ENCODE assay signal across 15 mouse cellular contexts in genomic region chr12:69294936-69295335, GRCm38 (mm10). TPM values are rescaled to one million over a fixed set of nuclear protein-coding genes. Genes with fewer than 3 reads are reported as not detected.
A peak's percentile ranks its signal among the peaks of the same experiment; 100 is the strongest.
DNase-seq lines count a peak whose midpoint lies in the region; ATAC-seq and TF ChIP-seq lines count a peak whose summit lies in the region.
"Had no signal": no experiment of that assay in that cellular context is flagged by ENCODE, and none has a peak within 500 bp of the region (broad histone marks: within the 10 kb centered on the region; RNA-seq: fewer than 3 reads in every experiment).

No protein-coding gene starts in this region.

- peak overlapping the region; percentile 11 for H3K9ac ChIP-seq in liver, embryonic 14.5 days (replicated peaks)
- no peak overlapping the region for H3K9ac ChIP-seq in midbrain, postnatal 0 days (replicated peaks; ENCODE audit: low read length, poor library complexity, severe bottlenecking)

- no peak overlapping the region for H3K4me3 ChIP-seq in liver, embryonic 14.5 days (ENCODE audit: insufficient read depth in 1 of 2, low read depth in 2 of 2, low read length in 2 of 2)
- H3K4me3 ChIP-seq in midbrain, postnatal 0 days (ENCODE audit: low read depth, low read length): no peak overlapping the region

- no peak for TF ChIP-seq CTCF in liver, embryonic 14.5 days (IDR thresholded peaks at IDR 0.05; ENCODE audit: low read depth)
- TF ChIP-seq CTCF in midbrain, postnatal 0 days (IDR thresholded peaks at IDR 0.05): no peak

- 38% methylated on average over 2 of the region's 2 CpGs for WGBS in liver, embryonic 14.5 days (ENCODE audit: insufficient replicate concordance)
- 83% methylated on average over 2 of the region's 2 CpGs for WGBS in midbrain, postnatal 0 days

- peaks cover 46 to 55% of the 10 kb centered on the region in 2 experiments for H3K4me1 ChIP-seq in liver, embryonic 14.5 days (replicated peaks; ENCODE audit: control insufficient read depth in 2 of 2, insufficient read depth in 2 of 2, low read length in 1 of 2)
- H3K4me1 ChIP-seq in midbrain, postnatal 0 days (ENCODE audit: insufficient read depth, low read length): peaks cover 4% of the 10 kb centered on the region; the same call in 1 of the 2 replicates

- no peak overlapping the region for H3K4me2 ChIP-seq in liver, embryonic 14.5 days (ENCODE audit: low read depth)
- no peak overlapping the region for H3K4me2 ChIP-seq in midbrain, postnatal 0 days (ENCODE audit: low read depth, low read length, poor library complexity, severe bottlenecking)

- ATAC-seq in liver, embryonic 14.5 days (ENCODE audit: insufficient read depth): no peak
- no peak for ATAC-seq in midbrain, postnatal 0 days (ENCODE audit: low FRiP score)
- ATAC-seq: hindbrain, postnatal 0 days; lung, postnatal 0 days had no signal

- H3K27me3 ChIP-seq in liver, embryonic 14.5 days (ENCODE audit: control insufficient read depth, insufficient read depth, low read length): no peaks in the 10 kb centered on the region
- no peaks in the 10 kb centered on the region for H3K27me3 ChIP-seq in midbrain, postnatal 0 days (ENCODE audit: insufficient read depth, low read length)

- H3K36me3 ChIP-seq in liver, embryonic 14.5 days (replicated peaks; ENCODE audit: control insufficient read depth, insufficient read depth, low read depth): no peaks in the 10 kb centered on the region; the same call in 1 of the 2 replicates
- no peaks in the 10 kb centered on the region for H3K36me3 ChIP-seq in midbrain, postnatal 0 days (ENCODE audit: insufficient read depth, low read length)

- H3K27ac ChIP-seq in liver, embryonic 14.5 days: peak overlapping the region; percentile 95
- no peak overlapping the region for H3K27ac ChIP-seq in midbrain, postnatal 0 days (ENCODE audit: low read depth, low read length)

- no peaks in the 10 kb centered on the region for H3K9me3 ChIP-seq in liver, embryonic 14.5 days (ENCODE audit: control insufficient read depth, low read length)
- no peaks in the 10 kb centered on the region for H3K9me3 ChIP-seq in midbrain, postnatal 0 days (ENCODE audit: low read length)
- H3K9me3 ChIP-seq: megakaryocyte, embryonic 14.5 days had no signal

- peak; percentile 19 for DNase-seq in cerebellum, adult 9-10 months
- DNase-seq in cerebellum, postnatal 4 days (ENCODE audit: low spot score in 2 of 2): no peak
- peak; percentile 7 for DNase-seq in thymus, postnatal 14 days
- no peak for DNase-seq in thymus, adult 18-20 months
- DNase-seq in liver, embryonic 14.5 days (ENCODE audit: low read depth in 3 of 3, low spot score in 3 of 3): no peak
- DNase-seq in cerebellum, postnatal 36 days: no peak
- no peak for DNase-seq in left cerebral cortex, adult 11 months (ENCODE audit: low spot score)
- DNase-seq in midbrain, postnatal 0 days (ENCODE audit: low spot score): no peak
- DNase-seq: cerebellum, postnatal 10 days; kidney, adult 9 months; kidney, postnatal 4 days; right cerebral cortex, postnatal 14 days had no signal

- TF ChIP-seq EP300 in liver, embryonic 14.5 days (IDR thresholded peaks at IDR 0.05; ENCODE audit: low read depth): no peak

RNA-seq across cellular contexts. Expression of gene Klhdc2, which starts 1.5 kb away (rescaled TPM):
- polyA plus RNA-seq in liver, embryonic 14.5 days (2012; rRNA removed): 28.8 and 43.4 TPM in 2 replicates
- 84.9 and 92.3 TPM in 2 replicates for polyA plus RNA-seq in liver, embryonic 14.5 days (2014; fragmentation: Nextera tagmentation; extraction: Ambion mirVana)
- 303 and 373 TPM in 2 replicates for total RNA-seq in midbrain, postnatal 0 days (2014; rRNA removed)
- 259 and 266 TPM in 2 replicates for polyA plus RNA-seq in midbrain, postnatal 0 days (2015; fragmentation: Nextera tagmentation; extraction: Ambion mirVana)

RNA-seq across cellular contexts. Expression of gene Klhdc1, which starts 54.0 kb away (rescaled TPM):
- 0.26 and 3.3 TPM in 2 replicates for polyA plus RNA-seq in liver, embryonic 14.5 days (2012; rRNA removed)
- 1.9 and 3.6 TPM in 2 replicates for polyA plus RNA-seq in liver, embryonic 14.5 days (2014; fragmentation: Nextera tagmentation; extraction: Ambion mirVana)
- 8.5 TPM in 2 replicates for total RNA-seq in midbrain, postnatal 0 days (2014; rRNA removed)
- 18.1 and 25.6 TPM in 2 replicates for polyA plus RNA-seq in midbrain, postnatal 0 days (2015; fragmentation: Nextera tagmentation; extraction: Ambion mirVana)

Comparison
In these comparisons a context has a peak if more than half of its experiments do, and no peak if none do; other contexts are left out.
1. DNase-seq: peak in cerebellum, adult 9-10 months (single experiment) and thymus, postnatal 14 days (single experiment); none in cerebellum, postnatal 4 days (0 of 2), thymus, adult 18-20 months (0 of 2), liver, embryonic 14.5 days (0 of 3), cerebellum, postnatal 36 days (0 of 2), left cerebral cortex, adult 11 months (single experiment) and midbrain, postnatal 0 days (single experiment).